Mouse (Mus musculus) hindbrain, embryonic 11.5 days (tissue): ENCODE measurements around the gene Paics. TPM values are rescaled to one million over a fixed set of nuclear protein-coding genes. Genes with fewer than 3 reads are reported as not detected.

Experiments
- ATAC-seq: fragments of 200-750 bp; cut with Nextera tagmentation; 2 replicates; pipeline ENCODE4 v1.8.0; 2017; ENCODE audit warnings: mild to moderate bottlenecking, moderate TSS enrichment, moderate library complexity; ENCODE audit not compliant: low FRiP score
- DNase-seq: peaks from one replicate; pipeline ENCODE4 v3.0.0-alpha.2; 2015; ENCODE audit warnings: low spot score
- H3K27ac ChIP-seq: fragments of 300-500 bp; sonication (generic); 2 replicates; pipeline ENCODE4 v1.5.1; 2014; ENCODE audit warnings: mild to moderate bottlenecking, low read depth, low read length
- H3K27me3 ChIP-seq: fragments of 300-500 bp; sonication (generic); 2 replicates; pipeline ENCODE4 v1.6.1; 2014; ENCODE audit warnings: mild to moderate bottlenecking, low read length, moderate library complexity, mixed read lengths; ENCODE audit not compliant: control insufficient read depth, insufficient read depth
- H3K36me3 ChIP-seq: fragments of 300-500 bp; sonication (generic); 2 replicates; pipeline ENCODE4 v1.6.1; 2014; ENCODE audit warnings: mild to moderate bottlenecking, low read length, moderate library complexity, mixed read lengths; ENCODE audit not compliant: control insufficient read depth, insufficient read depth
- H3K4me1 ChIP-seq: fragments of 300-500 bp; sonication (generic); replicated peaks from 2 replicates; pipeline ENCODE4 v1.6.1; 2014; ENCODE audit warnings: low read length, mixed read lengths; ENCODE audit not compliant: control insufficient read depth, insufficient read depth
- H3K4me2 ChIP-seq: fragments of 300-500 bp; sonication (generic); replicated peaks from 2 replicates; pipeline ENCODE4 v1.6.1; 2014; ENCODE audit warnings: mild to moderate bottlenecking, low read depth, low read length
- H3K4me3 ChIP-seq: fragments of 300-500 bp; sonication (generic); 2 replicates; pipeline ENCODE4 v1.5.1; 2014; ENCODE audit warnings: low read depth, low read length
- H3K9ac ChIP-seq: fragments of 300-500 bp; sonication (generic); 2 replicates; pipeline ENCODE4 v1.6.1; 2014; ENCODE audit warnings: low read depth, low read length
- H3K9me3 ChIP-seq: fragments of 300-500 bp; sonication (generic); 2 replicates; pipeline ENCODE4 v1.6.1; 2016; ENCODE audit warnings: low read length; ENCODE audit not compliant: control insufficient read depth
- WGBS: fragments of 180-500 bp; shearing (Covaris S2); extraction: QIAGEN DNeasy Blood & Tissue Kit; methylation state at CpG from one replicate; pipeline ENCODE4 v1.1.7; 2014; 5-methylcytosine and 5-hydroxymethylcytosine counted together
- polyA plus RNA-seq: library from polyadenylated mRNA; unstranded; fragments of >200 nt; fragmentation: Nextera tagmentation; extraction: Ambion mirVana; gene quantifications from 2 replicates; pipeline ENCODE4 v1.2.1, GENCODE M21; 2014

The Paics gene
- polyA plus RNA-seq, 1 experiment from 2014 or later = 351 TPM

DNA sequence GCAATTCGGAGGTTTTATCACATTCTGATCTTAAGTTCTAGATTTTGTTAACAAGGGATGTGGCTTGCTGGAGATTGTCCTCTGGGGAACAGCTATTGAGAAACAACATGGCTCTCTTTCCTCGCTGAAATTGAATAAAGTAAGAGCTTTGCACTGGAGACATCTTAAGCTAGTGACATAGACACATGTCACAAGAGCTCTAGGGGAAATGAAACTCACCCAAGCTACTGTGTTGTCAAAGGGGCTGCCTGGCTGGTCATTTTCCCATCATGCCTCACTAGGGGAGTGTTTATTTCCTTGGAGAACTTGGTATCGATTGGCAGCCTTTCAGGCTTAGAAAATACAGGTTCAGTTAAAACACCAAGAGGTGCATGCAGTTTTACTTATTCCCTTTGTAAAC, 62.1 kb downstream of the Paics start:
- H3K4me2 ChIP-seq = no peak overlapping the region
- ATAC-seq (no peak), DNase-seq (no peak)
- H3K9me3 ChIP-seq = no peaks in the 10 kb centered on the region
- H3K27me3 ChIP-seq = no peaks in the 10 kb centered on the region
- no peaks in the 10 kb centered on the region for H3K36me3 ChIP-seq
- H3K4me1 ChIP-seq = 0 out of 2 replicates have a peak, but pooled peaks cover 2% of the 10 kb centered on the region
- no peak overlapping the region for H3K27ac ChIP-seq
- no peak overlapping the region for H3K9ac ChIP-seq
- H3K4me3 ChIP-seq = no peak overlapping the region
- 87% methylated on average over 3 of the region's 3 CpGs for WGBS

- 12% methylated on average over 57 of the region's 57 CpGs for WGBS
- Histone ChIP-seq H3K9ac (peak within 1 kb of the TSS; percentile 37), H3K36me3 (no peaks in the 10 kb centered on the region), H3K27ac (no peak within 1 kb of the TSS), H3K4me2 (peak within 1 kb of the TSS; percentile 56), H3K27me3 (no peaks in the 10 kb centered on the region), H3K4me3 (peak within 1 kb of the TSS; percentile 41), H3K9me3 (no peaks in the 10 kb centered on the region), H3K4me1 (0 out of 2 replicates have a peak, but pooled peaks cover 2% of the 10 kb centered on the region)
- peak; percentile 89 for DNase-seq
- peak; percentile 97 for ATAC-seq
Measured at GRCm38 (mm10) chr5:77015544-77016482, 64.7 kb downstream of the Paics start, which contains the start of gene Thegl. TSS of gene Thegl (plus strand) at chr5:77016023.

Other genes starting within 250 kb of the Paics start
- gene Aasdh, start 45.8 kb upstream of the Paics start, polyA plus RNA-seq = 17.2 and 18.9 TPM in 2 replicates
- 31.3 and 36.1 TPM in 2 replicates for gene Ppat, start 271 bp downstream of the Paics start, polyA plus RNA-seq
- 77.3 and 82.3 TPM in 2 replicates for gene Srp72, start 23.4 kb downstream of the Paics start, polyA plus RNA-seq
- 0.66 TPM in 1 of 2 replicates, not detected in the other for gene Arl9, start 52.7 kb downstream of the Paics start, polyA plus RNA-seq
- gene Thegl, start 64.7 kb downstream of the Paics start, polyA plus RNA-seq = 0.46 TPM in 1 of 2 replicates, not detected in the other
- gene Hopx, start 163.8 kb downstream of the Paics start, polyA plus RNA-seq = 0.68 and 0.83 TPM in 2 replicates